Mouse (Mus musculus) induced T-regulatory cell, adult 2 months (primary cell): ENCODE results near the gene Etaa1.
"Not testable (repeated sequence)": the region's sequence is repeated elsewhere in the genome, so short reads cannot be mapped to it uniquely, and the experiment has no call there.

Experiments
- DNase-seq: peaks from one replicate; pipeline ENCODE4 v3.0.0-alpha.2; 2012; ENCODE audit warnings: low read depth

Etaa1 gene

GRCm38 (mm10) chr11:17953231-17954134, at the start of gene Etaa1:
TSS of gene Etaa1 (minus strand) at chr11:17953875.
- peak; percentile 97 for DNase-seq

DNA sequence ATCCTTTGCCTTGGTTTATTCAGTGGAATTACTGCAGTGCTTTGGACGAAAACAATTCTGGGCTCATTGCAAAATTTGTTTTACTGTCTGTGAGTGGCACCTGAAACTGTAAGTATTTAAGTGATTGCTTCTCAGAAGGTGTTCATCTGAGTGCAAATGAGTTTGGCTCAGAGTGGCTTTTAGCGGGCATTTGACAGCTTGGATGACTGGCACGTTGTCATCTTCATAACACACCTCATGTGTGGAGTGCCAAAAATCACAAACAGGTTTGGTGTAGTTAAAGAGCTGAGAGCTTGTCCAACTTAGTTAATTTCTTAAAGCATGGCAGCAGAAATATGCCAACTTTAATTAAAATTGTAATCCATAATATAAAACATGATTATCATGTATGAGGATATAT, 40.5 kb upstream of the Etaa1 start:
- DNase-seq = no peak

DNA sequence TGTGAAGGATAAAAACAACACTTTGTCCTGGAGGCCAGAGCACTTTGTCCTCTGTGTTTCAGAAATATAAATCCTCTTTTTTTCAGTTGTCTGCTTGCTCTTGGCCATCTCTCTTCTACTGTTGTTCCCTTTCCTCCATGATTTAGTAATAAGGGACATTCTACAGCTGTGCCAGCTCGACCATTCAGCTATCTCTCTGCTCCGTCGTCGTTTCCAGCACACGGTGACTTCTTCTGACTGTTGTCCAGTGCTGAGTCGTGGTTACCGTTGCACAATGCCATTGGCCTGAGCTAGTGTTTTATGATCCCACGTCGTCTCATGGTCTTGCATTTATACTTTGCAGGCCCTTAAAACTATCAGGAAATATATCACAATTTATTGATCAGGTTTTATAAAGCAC, 38.6 kb upstream of the Etaa1 start:
- no peak for DNase-seq

GRCm38 (mm10) chr11:17983331-17983730, 29.7 kb upstream of the Etaa1 start:
- no peak for DNase-seq

GRCm38 (mm10) chr11:17981246-17981645, 27.6 kb upstream of the Etaa1 start:
- DNase-seq = no peak

DNA sequence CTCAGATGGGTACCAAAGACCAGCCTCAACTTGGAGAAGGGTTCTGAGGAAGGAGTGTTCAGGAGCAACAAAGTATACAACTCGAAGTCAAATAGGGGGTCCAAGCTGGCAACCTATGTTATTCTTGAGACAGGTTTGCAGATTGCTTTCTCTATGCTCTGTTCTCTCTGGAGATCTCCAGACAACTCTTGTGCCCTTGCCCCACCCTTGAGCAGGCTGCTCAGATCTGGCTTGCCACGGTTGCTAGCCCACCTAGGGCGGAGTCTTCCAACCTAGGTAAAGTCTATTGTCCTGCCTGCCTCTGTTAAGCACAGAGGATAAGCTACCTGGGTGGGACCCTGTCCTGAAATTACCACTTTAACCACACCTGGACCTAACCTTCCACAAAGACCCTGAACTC, 21.9 kb upstream of the Etaa1 start:
- DNase-seq = no peak

DNA sequence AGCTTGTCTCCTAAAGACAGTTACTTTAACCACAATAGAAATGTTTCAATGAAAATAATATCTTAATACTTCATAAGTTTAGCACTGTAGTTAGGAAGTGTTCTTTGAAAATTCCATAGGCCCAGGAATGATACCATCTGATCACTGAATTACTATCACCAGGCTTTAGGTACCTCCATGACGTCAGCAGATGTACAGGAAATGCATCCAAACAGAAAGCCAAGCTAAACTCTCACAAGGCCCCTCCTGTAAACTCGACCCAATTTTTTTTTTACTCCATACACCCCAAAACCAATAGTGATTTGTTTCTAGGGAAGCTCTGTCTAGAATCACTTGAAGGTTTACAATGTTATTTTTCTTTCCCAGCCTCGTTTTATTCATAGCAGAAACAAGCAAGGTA, 884 bp downstream of the Etaa1 start:
- peak; percentile 84 for DNase-seq

DNA sequence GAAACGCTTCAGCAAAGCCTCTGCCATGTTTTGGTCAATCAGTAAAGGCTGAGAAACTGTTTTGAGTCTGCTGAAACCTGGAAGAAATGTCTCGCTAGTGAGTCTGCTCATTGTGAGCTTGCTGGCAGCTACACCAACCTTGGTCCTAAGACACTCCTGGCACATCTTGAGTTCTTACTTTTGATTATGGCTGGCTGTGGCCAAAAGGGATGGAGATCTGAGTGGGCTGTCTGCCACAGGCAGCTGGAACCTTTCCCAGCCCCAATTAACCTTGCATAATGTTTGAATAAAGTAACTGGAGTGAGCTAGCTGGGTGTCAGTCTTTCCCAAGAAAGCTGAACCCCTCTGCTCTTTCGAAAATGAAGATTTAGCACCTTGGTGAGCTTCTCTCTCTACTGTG, 2.3 kb downstream of the Etaa1 start:
- no peak for DNase-seq

GRCm38 (mm10) chr11:17939168-17939567, 14.5 kb downstream of the Etaa1 start:
- no peak for DNase-seq

GRCm38 (mm10) chr11:17937931-17938330, 15.7 kb downstream of the Etaa1 start:
- DNase-seq = no peak

DNA sequence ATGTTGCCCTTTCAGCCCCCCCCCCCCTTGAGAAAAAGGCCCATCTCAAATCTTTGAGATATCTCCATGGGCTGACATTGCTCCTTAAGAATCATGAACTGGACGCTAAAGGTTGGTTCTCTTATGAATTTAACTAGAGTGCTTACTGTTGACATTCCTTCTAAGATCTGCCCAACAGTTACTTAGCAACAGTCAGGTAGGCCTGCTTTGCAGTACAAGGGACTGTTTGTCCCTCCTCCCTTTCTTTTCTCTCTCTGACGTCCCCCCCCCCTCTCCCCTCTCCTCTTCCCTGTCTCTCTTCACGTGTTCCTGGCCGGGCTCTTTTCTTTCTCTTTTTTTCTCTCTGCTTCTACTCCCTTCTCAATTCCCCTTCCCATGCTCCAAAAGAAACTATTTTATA, 35.8 kb downstream of the Etaa1 start:
- DNase-seq = no peak

- no peak for DNase-seq
These were observed 36.6 kb downstream of the Etaa1 start for GRCm38 (mm10) chr11:17917101-17917500.

DNA sequence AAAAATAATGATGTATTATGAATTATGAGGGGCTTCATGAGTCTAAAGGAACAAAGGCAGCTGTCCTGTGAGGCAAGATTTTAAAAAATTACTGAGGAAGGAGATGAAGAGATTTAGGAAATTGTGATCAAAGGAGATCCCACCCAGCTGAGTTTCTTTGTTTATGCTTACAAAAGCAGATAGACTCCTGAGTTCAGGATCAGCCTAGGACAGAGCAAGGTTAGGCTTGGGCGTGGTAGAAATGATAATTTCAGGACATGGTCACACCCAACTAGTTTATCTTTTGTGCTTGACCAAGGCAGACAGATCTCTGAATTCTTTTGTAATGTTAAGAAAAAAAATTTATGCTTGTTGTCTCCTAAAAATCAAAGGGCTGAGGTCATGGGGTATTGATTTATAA, 37.2 kb downstream of the Etaa1 start:
- no peak for DNase-seq

- not testable (repeated sequence) for DNase-seq
These were observed 52.7 kb downstream of the Etaa1 start for GRCm38 (mm10) chr11:17900996-17901395.
